Mouse (Mus musculus) heart, adult 9 months (tissue): ENCODE results near the gene Usp40.

Experiments
- DNase-seq, 2 experiments: peaks; one replicate each; pipeline ENCODE4 v3.0.0; 2022; ENCODE audit warnings: low spot score in 2 of 2

Usp40 gene

DNA sequence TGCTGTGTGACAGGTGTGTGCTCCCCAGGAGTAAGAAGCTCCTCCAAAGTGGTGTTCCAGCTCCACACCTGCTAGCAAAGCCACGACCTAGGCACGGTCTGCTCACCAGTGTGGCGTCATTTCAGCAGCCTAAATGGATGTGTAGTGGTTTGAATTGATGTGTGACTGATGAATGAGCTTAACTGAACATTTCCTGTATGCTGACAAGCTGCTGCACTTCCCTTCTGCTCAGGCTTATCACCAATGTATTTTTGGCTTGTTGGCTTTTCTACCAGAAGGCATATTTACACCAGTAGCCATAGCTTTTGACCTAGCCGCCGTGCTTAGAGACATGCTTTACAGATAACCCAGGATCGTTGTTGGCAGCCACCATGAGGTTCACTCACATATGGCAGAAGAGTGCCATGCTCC lies 60.7 kb downstream of the Usp40 start:
- DNase-seq = peak in 1 of 2 experiments; percentile 30

DNA sequence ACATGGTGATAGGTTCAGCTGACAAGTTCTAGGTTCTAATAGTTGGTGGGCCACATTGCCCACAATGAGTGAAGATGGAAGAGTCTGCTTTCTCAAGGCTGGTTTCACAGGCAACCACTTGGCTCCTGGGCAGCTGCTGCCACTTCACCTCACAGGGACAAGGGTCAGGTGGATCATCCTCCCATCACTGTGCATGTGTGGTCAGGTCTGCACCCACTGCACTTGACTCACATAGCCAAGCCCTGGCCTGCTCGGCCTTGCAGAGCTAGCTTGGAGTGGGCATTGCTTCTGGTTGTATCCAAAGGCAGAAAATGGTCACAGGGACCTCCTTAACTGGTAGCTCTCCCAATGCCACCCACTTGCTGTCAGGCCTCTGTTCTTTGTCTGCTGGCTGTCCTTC lies 66.6 kb downstream of the Usp40 start:
- no peak for DNase-seq

DNA sequence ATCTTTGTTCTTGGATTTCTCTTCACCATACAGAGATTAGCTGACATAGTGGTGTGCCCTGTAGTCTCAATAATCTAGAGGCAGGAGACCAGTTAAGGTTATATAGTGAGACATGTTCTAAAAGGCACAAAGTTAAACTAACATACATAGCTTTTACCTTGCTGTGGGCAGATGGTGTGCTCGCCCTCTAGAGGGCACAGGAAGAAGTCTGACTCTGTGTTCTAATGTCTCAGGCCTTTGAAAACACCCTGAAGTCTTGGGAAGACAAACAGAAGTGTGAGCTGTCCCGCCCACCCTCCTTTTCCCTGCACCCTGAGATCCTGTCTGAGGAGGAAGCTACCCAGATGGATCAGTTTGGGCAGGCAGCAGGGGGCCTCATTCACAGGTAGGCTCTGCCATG lies 71.8 kb downstream of the Usp40 start:
- no peak for DNase-seq

DNA sequence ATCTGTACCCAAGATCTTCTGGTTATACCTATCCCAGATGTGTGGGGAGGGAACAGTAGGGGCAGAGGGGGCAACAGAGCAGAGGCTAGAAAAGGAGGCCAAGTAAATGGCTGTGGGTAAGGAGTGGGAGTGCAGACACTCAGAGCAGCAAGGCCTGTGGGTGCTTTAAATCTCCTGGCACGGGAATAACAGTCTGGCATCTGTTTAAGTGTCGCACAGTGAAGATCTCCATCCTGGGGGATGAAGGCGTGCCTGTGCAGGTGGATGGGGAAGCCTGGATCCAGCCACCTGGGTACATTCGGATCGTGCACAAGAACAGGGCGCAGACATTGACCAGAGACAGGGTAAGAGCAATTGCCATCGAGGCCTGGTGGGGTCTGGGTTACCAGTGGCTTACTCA lies 72.3 kb downstream of the Usp40 start:
- DNase-seq = no peak

DNA sequence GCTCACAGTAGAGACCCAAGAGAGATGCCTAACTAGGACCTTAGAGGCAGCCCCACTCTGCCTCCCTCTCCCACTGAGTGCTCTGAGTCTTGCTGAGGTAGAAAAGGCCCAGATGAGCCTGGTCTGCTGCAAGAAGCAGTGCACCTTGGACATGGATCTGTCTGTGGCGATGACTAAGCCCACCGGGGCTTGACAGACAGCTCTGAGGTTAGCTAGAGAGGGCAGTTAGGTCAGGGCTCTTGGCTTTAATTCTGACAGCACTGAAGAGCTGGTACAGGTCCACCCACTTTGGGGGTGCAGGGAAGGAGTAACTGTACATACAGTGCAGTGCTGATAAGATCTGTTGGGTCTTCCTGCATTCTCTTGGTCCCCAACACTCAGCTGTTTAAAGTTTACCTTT lies 72.8 kb downstream of the Usp40 start:
- no peak for DNase-seq

DNA sequence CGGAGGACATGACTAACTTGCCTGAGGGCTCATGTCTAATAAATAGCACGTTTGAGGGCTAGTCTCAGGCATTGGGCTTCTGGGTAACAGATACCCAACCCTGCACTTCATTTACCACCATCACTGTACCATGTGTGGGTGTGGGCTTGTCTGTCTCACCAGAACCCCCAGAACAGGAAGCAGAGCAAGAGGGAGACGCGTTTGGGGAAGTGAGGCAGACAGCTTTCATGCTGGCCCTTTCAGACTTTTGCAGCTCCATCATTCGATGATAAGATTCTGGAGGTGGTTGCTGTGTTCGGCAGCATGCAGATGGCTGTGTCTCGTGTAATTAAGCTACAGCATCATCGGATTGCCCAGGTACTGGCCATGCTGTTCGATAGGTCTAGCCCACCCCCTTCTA lies 73.3 kb downstream of the Usp40 start:
- no peak for DNase-seq

DNA sequence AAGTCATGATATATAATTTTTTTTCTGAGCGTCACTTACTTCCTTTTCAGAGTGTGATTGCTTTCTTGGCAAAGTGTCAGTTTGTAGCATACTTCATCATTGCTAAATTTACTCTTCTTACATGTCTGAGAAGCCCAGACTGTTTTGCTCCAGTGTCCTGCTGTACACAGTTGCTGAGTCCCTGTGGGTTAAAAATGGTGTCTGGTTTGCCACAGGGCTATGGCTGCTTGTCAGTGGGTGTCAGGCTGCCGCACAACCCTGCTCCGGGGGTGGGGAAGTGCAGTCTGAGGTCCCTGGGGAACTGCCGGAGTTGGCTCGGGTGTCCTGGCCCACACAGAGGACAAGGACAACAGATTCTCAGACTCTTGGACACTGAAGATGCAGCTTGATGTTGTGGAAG lies 75.3 kb downstream of the Usp40 start:
- peak; percentile 12 to 21 for DNase-seq

DNA sequence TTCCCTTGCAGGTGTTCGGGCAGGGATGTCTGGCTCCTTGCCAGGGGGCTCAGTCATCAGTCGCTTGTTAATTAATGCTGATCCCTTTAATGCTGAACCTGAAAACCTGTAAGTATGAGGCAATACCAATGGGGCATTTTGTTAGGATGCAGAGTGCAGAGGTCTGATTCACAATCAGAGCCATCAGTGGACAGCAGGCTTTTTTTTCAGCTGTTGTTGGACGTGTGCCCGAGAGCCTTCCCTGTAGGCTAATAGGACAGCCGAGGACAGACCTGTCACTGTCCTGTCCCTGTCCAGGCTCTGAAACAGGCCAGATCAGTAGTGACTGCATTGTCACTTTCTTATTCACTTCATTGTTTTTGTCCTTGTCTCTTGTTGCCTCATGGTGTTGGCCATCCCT lies 78.6 kb downstream of the Usp40 start:
- no peak for DNase-seq

DNA sequence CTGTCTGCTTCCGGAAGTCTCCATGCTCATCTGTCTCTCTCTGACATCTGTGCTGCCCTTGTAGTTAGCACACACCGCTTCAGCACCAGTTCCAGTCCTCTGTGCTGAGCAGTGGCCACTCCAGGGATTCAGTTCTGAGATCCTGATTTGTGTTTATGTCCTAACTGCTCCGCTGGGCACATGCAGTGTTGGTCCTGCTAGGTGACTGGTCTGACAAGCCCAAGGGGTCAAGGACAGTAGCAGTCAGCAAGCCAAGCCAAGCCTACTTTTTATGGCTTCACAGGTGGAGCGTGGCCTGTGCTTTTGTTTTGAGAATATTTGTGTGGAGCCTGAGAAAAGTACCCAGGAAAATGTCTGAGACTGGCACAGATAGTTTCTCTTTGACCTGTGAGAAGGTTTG lies 83.5 kb downstream of the Usp40 start:
- DNase-seq = no peak

DNA sequence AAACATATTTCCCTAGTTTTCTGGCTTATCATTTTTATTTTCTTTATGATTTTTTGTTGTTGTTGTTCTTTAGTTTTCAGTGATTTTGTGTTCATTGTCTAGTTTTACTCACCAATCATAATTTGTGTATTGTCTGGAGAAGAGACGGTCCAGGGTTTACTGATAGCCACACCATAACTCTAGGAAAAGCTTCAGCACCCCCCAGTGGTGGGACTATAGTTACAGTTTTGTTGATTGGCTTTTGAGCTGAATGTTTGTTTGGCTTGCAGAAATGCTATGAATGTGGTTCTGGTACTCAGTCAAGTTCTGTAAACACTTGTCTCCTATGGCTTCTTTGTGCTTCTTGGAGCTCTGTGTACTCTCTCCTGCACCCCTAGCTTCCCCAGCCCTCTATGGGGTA lies 85.7 kb downstream of the Usp40 start:
- peak in 1 of 2 experiments; percentile 38 for DNase-seq

DNA sequence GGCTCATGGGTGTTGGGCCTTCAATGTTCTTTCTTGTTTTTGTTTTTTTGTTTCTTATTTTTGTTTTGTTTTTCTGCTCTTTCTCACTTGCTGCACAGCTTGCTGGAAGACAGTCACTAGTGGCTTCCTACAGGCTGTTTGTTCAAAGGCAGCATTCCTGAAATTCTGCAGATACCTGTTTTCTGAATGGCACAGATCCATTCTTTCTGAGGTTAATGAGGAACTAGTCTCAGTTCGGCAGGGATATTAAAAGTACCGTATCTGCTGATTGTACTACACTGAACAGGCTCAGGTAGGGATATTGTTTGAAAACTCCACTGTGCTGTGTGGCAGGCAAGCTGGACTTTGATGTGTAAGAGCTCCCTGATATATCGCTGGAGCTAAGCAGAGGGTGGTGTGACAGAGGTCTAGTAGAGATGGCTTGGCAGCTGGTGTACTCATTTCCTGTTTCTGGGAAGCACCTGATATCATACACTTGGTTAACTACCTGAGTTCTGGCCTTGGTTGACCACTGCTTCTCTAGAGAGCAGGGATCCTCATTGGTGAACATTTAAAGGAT lies 88.2 kb downstream of the Usp40 start:
- no peak for DNase-seq

DNA sequence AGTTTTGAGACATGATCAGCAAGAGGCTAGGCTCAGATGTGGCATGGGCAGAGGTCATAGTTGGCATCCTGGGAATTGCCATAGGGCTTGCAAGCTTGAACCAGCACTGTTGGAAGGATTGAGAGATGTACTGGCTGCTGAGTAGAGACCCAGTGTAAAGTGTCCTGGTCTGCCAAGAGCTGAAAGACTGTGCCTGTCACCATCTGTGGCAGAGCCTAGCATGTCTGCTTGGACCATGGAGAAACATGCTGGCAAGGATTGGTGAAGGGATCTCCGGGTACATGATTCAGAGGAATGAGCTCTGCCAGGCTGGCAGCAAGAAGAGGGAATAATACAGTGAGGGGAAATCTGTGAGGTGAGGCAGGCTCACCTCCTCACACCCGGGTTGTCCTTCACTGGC lies 90.3 kb downstream of the Usp40 start:
- no peak for DNase-seq

DNA sequence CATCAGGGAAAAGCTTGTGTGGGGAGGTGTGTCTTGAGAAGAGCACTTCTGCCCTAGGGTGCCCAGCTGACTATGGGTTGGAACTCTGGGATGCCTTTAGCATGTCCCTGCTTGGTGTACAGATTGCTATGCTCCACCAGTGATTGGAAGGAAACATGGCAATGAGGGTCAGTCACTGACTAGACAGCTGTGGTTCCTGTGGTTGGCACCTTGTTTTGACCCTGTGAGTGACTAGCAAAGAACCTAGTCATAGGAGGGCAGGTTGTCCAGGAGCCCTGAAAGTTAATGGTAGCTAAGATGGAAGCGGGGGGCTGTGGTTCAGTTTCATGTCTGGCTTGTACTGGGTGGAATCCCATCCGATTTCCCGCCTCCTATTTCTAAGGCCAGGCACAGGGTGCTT lies 91.0 kb downstream of the Usp40 start:
- DNase-seq = no peak

DNA sequence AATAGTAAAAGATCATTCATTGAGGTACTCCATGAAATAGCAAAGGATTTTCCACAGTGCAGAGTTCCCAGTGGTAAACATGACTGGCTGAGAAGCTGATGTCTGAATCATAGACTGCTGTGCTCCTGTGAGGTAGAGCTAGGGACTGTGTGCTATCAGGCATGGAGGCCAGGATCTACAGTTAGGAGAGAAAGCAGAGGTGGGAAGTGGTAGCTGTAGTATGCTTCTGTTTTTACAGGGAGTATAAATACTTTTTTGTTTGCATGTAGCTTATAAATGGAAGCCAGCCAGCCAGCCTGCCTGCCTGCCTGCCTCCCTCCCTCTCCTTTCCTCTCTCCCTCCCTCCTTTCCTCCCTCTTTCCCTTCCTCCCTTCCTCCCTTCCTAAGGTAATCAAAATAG lies 95.0 kb downstream of the Usp40 start:
- DNase-seq = no peak

DNA sequence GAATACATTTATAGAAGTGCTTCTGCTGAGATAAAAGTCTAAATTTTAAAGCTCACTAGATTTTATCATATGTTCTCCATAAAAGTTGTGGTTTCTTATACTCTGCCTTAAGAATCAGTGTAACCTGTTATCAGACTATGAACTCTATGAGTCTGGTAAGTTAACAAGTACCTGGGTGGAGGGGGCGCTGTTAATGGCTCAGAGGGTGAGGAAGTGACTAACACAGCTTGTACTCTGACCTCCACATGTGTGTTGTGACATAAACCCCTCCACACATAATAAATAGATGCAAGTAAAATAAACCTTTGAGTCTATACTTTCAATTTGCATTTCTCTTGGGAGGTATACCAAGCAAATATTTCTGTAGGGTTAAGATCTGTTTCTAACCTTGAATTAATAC lies 97.9 kb downstream of the Usp40 start:
- DNase-seq = no peak

DNA sequence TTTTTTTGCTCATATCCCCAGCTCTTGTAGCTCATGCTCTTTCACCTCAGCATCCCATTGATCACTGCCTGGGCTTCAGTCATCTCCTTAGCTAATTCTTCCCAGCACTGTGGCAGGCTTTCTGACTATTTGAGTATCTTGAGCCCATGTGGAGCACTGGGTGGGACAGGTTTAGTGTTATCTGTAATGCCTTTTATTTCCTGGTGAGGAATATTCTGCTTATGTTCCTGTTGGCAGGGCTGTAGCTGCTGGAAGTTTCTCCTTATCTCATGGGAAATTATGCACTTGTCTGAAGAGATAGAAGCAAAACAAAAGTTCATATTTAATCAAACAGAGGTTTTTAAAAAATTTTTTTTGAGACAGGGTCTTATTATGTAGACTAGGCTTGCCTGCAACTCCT lies 98.8 kb downstream of the Usp40 start:
- DNase-seq = no peak

DNA sequence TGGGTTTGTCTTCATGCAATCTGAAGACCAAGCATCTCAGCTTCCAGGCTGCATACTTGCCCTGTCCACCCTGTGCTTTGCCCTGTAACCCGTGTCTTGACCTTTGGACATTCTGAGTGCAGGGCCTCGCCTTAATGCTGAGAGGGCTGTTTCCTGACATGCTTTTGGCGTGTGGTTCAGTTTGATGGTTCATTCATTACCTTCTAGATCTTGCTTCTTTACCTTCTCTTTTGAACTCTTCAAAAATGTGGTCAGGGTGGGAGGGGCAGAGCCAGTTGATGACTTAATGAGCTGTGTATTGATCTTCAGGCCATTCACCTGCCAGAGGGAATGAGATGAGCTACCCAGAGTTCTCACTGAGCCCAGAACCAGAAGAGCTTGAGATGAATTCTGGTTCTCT lies 99.6 kb downstream of the Usp40 start:
- no peak for DNase-seq

DNA sequence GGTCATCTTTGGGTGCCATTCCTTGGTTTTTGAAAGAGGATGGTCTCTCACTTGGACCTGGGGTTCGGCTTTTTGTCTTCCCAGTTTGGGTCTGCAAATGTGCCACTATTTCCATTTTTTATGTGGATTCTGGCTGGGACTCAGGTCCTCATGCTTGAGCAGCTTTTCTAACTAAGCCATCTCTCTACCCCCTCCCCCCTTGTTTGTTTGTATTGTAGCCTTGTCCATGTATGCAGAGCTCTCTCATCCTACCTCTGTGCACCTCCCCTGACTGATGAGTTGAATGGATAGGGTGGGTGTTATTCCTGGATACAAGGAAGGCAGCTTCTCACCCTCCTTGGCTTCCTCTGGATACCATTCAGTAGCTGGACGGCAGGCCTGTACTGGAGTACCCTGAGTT lies 100.3 kb downstream of the Usp40 start:
- DNase-seq = no peak

DNA sequence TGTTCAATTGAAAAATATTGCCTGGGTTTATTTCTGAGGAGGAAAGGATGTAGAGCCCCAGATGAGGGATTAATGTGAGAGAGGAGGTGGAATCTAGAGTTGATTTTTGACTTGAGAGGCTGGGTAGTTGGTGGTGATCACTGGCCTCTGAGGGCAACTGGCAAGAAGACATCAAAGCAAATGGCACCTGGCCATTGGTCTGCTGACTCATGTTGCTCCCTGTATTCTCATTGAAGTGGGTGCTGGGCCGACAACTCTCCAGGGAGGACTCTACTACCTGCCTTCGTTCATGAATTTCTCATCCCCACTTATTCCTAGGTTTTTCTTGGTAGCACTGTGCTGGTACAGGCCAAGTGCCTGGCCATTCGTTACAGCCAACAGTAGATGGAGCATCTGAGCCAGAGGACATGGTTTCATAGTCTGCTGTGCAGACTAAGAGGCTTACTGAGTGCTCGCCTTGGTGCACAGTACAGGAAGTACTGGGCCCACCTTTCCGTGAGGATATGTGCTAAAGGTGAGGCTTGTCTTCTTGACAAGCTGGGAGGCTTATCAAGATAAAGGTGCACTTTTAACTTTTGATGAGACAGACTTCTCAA lies 101.9 kb downstream of the Usp40 start:
- DNase-seq = no peak

DNA sequence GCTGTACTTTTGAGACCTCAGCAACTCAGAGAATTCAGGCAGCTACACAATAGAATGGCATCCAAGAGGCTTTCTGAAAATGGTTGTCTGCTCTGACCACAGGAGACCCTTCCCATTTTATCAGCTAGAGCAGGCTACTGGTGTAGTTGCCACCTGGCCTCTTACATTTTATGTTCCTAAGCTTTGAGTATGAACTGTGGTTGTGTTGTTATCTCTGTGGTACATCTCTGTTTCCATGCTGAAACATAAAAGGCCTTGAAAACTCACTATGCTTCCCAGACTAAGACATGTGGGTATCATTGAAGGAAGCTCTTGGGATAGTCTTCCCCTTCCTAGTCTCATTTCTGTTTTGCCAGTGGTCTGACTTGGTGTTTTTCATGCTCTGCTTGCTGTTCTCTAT lies 106.2 kb downstream of the Usp40 start:
- DNase-seq = no peak

DNA sequence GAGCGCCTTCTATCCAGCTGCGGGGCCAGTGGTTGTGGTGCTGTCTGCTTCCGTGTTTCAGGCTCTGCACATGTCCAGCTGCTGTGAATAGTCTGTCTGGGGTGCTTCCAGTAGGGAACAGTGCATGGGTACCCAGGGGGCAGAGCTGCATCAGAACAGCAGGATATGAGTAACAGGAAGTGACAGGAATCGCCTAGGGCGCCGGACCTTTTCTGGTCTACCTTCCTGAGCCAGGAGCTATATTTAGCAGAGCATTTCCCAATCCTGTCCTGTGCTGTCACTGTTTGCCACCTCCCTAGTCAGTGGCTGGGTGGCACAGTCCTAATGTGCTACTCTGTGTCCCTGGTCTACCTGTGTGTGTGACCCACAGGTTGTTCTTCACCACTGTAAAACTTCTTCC lies 107.4 kb downstream of the Usp40 start:
- peak; percentile 79 to 82 for DNase-seq

DNA sequence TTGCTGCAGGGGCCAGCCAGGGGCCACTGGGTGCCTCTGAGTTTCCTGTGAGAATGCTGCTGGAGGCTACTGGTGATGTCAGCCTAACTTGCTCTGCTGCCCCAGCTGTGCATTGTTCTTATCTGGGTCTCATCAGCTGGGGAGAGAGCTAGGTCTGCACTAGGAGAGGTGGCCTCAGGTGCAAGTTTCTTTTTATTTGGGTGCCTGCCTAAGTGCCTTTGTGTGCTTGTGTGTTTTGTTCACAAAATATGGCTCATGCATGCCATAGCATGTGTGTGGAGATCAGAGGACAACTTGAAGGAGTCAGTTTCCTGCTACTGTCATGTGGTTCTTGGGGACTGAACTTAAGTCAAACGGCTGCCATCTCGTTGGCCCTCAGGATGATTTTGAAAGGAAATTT lies 108.7 kb downstream of the Usp40 start:
- no peak for DNase-seq

DNA sequence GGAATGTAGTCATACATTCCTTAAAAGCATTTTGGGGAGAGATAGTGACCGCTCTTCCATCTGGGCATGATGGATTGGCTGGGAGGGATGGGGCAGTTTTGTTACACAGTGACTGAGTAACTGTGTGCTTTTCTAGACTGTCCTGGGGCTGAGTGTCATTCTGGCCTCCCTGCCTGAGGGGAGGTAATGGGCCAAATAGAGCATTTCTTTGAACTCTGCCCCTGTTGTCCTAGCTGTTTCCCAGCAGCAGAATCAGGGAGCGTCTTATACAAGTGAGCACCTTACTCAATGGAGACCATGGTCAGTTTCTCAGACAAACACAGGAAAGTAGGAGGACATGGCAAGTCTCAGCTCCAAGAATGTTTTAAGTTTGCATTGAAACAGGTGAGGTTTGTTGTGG lies 111.4 kb downstream of the Usp40 start:
- no peak for DNase-seq
